Mouse (Mus musculus) CD4-positive, CD25-positive, alpha-beta regulatory T cell, adult 4 months (primary cell): Measurements from ENCODE around the gene Bcl2a1d. TPM values are rescaled to one million over a fixed set of nuclear protein-coding genes. Genes with fewer than 3 reads are reported as not detected.
"Not testable (repeated sequence)": the region's sequence is repeated elsewhere in the genome, so short reads cannot be mapped to it uniquely, and the experiment has no call there.

Experiments
- ATAC-seq: one replicate; pipeline ENCODE4 v1.8.0; 2017
- polyA plus RNA-seq, 2 experiments: library from polyadenylated mRNA; unstranded; fragments of 100-300 nt; shearing (Covaris generic); gene quantifications; one replicate each; pipeline ENCODE4 v1.2.1; 2017

Gene Bcl2a1d
- polyA plus RNA-seq, 2 experiments from 2014 or later = 54.1 to 68.7 TPM

- ATAC-seq = not testable (repeated sequence)
Measured at GRCm38 (mm10) chr9:88691307-88691706, 40.4 kb downstream of the Bcl2a1d start.

- peak; percentile 81 for ATAC-seq
Measured at GRCm38 (mm10) chr9:88689451-88689850, 42.3 kb downstream of the Bcl2a1d start.

GRCm38 (mm10) chr9:88686719-88687118, 45.0 kb downstream of the Bcl2a1d start:
- not testable (repeated sequence) for ATAC-seq

Other genes with a start within 250 kb of the Bcl2a1d start
- gene Syncrip, start 249.3 kb downstream of the Bcl2a1d start, polyA plus RNA-seq = 100 to 1,000 TPM in 1 of 2 experiments, 10 to 100 TPM in 1; 96.0 to 101 TPM
- 10 to 100 TPM; 15.4 to 16.7 TPM for gene Zfp949, start 183.9 kb downstream of the Bcl2a1d start, polyA plus RNA-seq
- not detected for gene Trim43a, start 151.0 kb downstream of the Bcl2a1d start, polyA plus RNA-seq
- 100 to 1,000 TPM; 110 to 117 TPM for gene Mthfsl, start 11.6 kb downstream of the Bcl2a1d start, polyA plus RNA-seq
- not detected for gene Trim43c, start 107.2 kb upstream of the Bcl2a1d start, polyA plus RNA-seq
- gene Bcl2a1a, start 225.0 kb upstream of the Bcl2a1d start, polyA plus RNA-seq = not detected